Mouse (Mus musculus): ENCODE data around the gene Tmem183a. TPM values are rescaled to one million over a fixed set of nuclear protein-coding genes. Genes with fewer than 3 reads are reported as not detected.

Tmem183a gene
- polyA plus RNA-seq, 1 experiment from 2014 or later: 51.6 TPM

GRCm38 (mm10) chr1:134357461-134357860, 4.3 kb downstream of the Tmem183a start:
- H3K27ac ChIP-seq (ENCODE audit: low read length): peak overlapping the region; percentile 45; the same call in 1 of the 2 replicates
- H3K9ac ChIP-seq (ENCODE audit: low read depth, low read length): no peak overlapping the region
- H3K4me2 ChIP-seq (ENCODE audit: low read depth, low read length): no peak overlapping the region
- no peaks in the 10 kb centered on the region for H3K9me3 ChIP-seq (replicated peaks; ENCODE audit: control insufficient read depth, low read length)
- peaks cover 47% of the 10 kb centered on the region for H3K36me3 ChIP-seq (ENCODE audit: control insufficient read depth, insufficient read depth)
- H3K4me3 ChIP-seq (ENCODE audit: low read depth, low read length): no peak overlapping the region
- no peak for ATAC-seq (ENCODE audit: low read depth)
- H3K4me1 ChIP-seq (ENCODE audit: control insufficient read depth, low read depth, low read length): peaks cover 14% of the 10 kb centered on the region
- H3K27me3 ChIP-seq (ENCODE audit: control insufficient read depth, insufficient read depth, low read depth, low read length): no peaks in the 10 kb centered on the region
- WGBS (ENCODE audit: insufficient replicate concordance): 62% methylated on average over 4 of the region's 4 CpGs

DNA sequence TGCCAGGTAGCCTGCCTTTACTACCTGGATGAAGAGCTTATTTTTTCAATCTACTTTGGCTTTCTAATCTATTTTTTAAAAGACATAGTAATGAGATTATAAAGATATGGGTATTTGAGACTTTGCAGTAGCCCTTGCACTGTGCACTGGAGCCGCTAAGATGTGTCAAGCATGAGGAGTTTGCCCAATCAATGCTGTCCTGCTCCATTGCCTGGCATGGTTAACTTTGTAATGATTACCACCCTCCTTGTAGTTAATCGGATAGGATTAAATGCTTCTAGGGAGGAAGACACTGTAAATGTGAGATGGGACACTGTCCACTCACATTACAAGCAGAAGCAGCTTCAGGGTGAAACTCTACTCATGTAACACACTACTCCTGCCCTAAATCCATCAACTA, 8.5 kb downstream of the Tmem183a start:
- WGBS (ENCODE audit: insufficient replicate concordance): 73% methylated on average over 2 of the region's 2 CpGs
- Histone ChIP-seq H3K36me3 (ENCODE audit: control insufficient read depth, insufficient read depth) (peaks cover 68% of the 10 kb centered on the region), H3K9ac (ENCODE audit: low read depth, low read length) (no peak overlapping the region), H3K4me1 (ENCODE audit: control insufficient read depth, low read depth, low read length) (peaks cover 4% of the 10 kb centered on the region), H3K4me2 (ENCODE audit: low read depth, low read length) (no peak overlapping the region), H3K9me3 (replicated peaks; ENCODE audit: control insufficient read depth, low read length) (no peaks in the 10 kb centered on the region), H3K4me3 (ENCODE audit: low read depth, low read length) (no peak overlapping the region), H3K27me3 (ENCODE audit: control insufficient read depth, insufficient read depth, low read depth, low read length) (no peaks in the 10 kb centered on the region), H3K27ac (ENCODE audit: low read length) (no peak overlapping the region)
- no peak for ATAC-seq (ENCODE audit: low read depth)

DNA sequence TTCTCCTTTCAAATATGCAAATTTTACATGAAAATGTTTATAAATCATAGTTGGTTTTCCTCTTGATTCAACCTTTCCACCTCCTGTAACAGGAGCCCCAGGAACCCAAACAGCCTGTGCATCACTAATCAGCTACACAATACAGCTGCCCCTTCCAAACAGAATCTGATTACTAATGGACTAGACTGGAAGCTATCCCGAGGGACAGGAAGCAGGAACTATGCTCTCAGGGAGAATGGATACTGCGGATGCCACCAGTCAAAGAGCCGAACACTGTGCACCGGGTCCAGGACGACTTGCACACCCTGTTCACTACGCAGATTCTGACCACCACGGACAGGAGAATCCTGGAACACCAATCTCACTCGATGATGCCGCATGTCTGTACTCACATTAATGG, 14.0 kb downstream of the Tmem183a start:
- H3K36me3 ChIP-seq (ENCODE audit: control insufficient read depth, insufficient read depth): peaks cover 45% of the 10 kb centered on the region
- peaks cover 4% of the 10 kb centered on the region; the same call in 1 of the 2 replicates for H3K27me3 ChIP-seq (ENCODE audit: control insufficient read depth, insufficient read depth, low read depth, low read length)
- H3K27ac ChIP-seq (ENCODE audit: low read length): no peak overlapping the region
- no peak overlapping the region for H3K4me3 ChIP-seq (ENCODE audit: low read depth, low read length)
- H3K4me1 ChIP-seq (ENCODE audit: control insufficient read depth, low read depth, low read length): peaks cover 8% of the 10 kb centered on the region
- H3K9me3 ChIP-seq (replicated peaks; ENCODE audit: control insufficient read depth, low read length): no peaks in the 10 kb centered on the region
- no peak overlapping the region for H3K9ac ChIP-seq (ENCODE audit: low read depth, low read length)
- no peak for ATAC-seq (ENCODE audit: low read depth)
- H3K4me2 ChIP-seq (ENCODE audit: low read depth, low read length): no peak overlapping the region
- 85% methylated on average over 9 of the region's 9 CpGs for WGBS (ENCODE audit: insufficient replicate concordance)

DNA sequence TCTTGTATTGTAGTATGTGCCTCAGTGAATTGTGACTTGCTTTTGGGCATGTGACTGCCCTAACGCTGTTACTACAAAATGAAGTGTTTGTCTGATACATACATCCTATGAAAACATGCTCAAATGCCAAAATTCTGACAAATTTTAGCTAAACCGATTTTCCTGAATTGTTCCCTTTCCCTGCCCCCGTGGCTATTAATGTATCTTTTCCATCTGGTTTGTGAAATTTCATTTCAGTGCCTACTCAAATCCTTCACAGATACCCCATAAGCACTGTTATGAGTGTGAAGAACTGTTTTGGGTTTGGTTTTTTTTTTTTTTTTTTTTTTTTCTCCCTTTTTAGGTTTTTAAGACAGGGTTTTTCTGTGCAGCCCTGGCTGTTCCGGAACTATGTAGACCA, 16.7 kb downstream of the Tmem183a start:
- no peak overlapping the region for H3K4me3 ChIP-seq (ENCODE audit: low read depth, low read length)
- no peaks in the 10 kb centered on the region for H3K9me3 ChIP-seq (replicated peaks; ENCODE audit: control insufficient read depth, low read length)
- peak overlapping the region; percentile 61 for H3K4me2 ChIP-seq (ENCODE audit: low read depth, low read length)
- H3K27me3 ChIP-seq (ENCODE audit: control insufficient read depth, insufficient read depth, low read depth, low read length): peaks cover 4% of the 10 kb centered on the region; the same call in 1 of the 2 replicates
- H3K4me1 ChIP-seq (ENCODE audit: control insufficient read depth, low read depth, low read length): peaks cover 8% of the 10 kb centered on the region
- no peak overlapping the region for H3K27ac ChIP-seq (ENCODE audit: low read length)
- no peak for ATAC-seq (ENCODE audit: low read depth)
- H3K9ac ChIP-seq (ENCODE audit: low read depth, low read length): no peak overlapping the region
- peaks cover 19% of the 10 kb centered on the region for H3K36me3 ChIP-seq (ENCODE audit: control insufficient read depth, insufficient read depth)
- WGBS (ENCODE audit: insufficient replicate concordance): 75% methylated on average over 4 of the region's 4 CpGs

- Histone ChIP-seq H3K4me3 (ENCODE audit: low read depth, low read length) (peak overlapping the region; percentile 37), H3K4me1 (ENCODE audit: control insufficient read depth, low read depth, low read length) (peaks cover 8% of the 10 kb centered on the region), H3K36me3 (ENCODE audit: control insufficient read depth, insufficient read depth) (peaks cover 11% of the 10 kb centered on the region), H3K27me3 (ENCODE audit: control insufficient read depth, insufficient read depth, low read depth, low read length) (peaks cover 4% of the 10 kb centered on the region; the same call in 1 of the 2 replicates), H3K27ac (ENCODE audit: low read length) (no peak overlapping the region), H3K4me2 (ENCODE audit: low read depth, low read length) (peak overlapping the region; percentile 61), H3K9ac (ENCODE audit: low read depth, low read length) (no peak overlapping the region), H3K9me3 (replicated peaks; ENCODE audit: control insufficient read depth, low read length) (no peaks in the 10 kb centered on the region)
- 4% methylated on average over 53 of the region's 54 CpGs for WGBS (ENCODE audit: insufficient replicate concordance)
- ATAC-seq (ENCODE audit: low read depth): peak; percentile 93
Measured at GRCm38 (mm10) chr1:134344005-134344950, 17.5 kb downstream of the Tmem183a start.

DNA sequence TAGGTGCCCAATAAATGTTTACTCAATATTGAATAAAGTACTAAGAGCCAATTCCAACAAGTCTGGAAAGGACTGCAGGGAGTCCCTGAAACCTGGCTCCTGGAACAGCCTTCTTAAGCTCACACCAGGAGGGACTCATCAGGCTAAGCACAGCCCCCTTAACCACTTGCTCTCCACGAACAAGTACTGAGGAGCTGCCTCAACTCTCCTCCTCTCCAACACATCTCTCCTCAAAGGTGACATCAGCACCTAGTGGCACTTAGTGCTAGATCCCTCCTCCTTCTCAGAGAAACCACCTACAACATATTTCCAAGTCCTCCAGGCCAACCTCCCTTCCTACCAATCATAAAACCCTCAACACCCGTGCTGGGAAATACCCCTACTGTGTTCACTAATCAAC, 18.2 kb downstream of the Tmem183a start:
- Histone ChIP-seq H3K4me2 (ENCODE audit: low read depth, low read length) (no peak overlapping the region), H3K9ac (ENCODE audit: low read depth, low read length) (no peak overlapping the region), H3K27me3 (ENCODE audit: control insufficient read depth, insufficient read depth, low read depth, low read length) (peaks cover 4% of the 10 kb centered on the region; the same call in 1 of the 2 replicates), H3K27ac (ENCODE audit: low read length) (no peak overlapping the region), H3K9me3 (replicated peaks; ENCODE audit: control insufficient read depth, low read length) (no peaks in the 10 kb centered on the region), H3K36me3 (ENCODE audit: control insufficient read depth, insufficient read depth) (peaks cover 11% of the 10 kb centered on the region), H3K4me3 (ENCODE audit: low read depth, low read length) (no peak overlapping the region), H3K4me1 (ENCODE audit: control insufficient read depth, low read depth, low read length) (peaks cover 8% of the 10 kb centered on the region)
- 16% methylated on average over 2 of the region's 2 CpGs for WGBS (ENCODE audit: insufficient replicate concordance)
- ATAC-seq (ENCODE audit: low read depth): no peak

GRCm38 (mm10) chr1:134342781-134343310, 18.9 kb downstream of the Tmem183a start:
- no peak overlapping the region for H3K4me3 ChIP-seq (ENCODE audit: low read depth, low read length)
- peaks cover 4% of the 10 kb centered on the region; the same call in 1 of the 2 replicates for H3K27me3 ChIP-seq (ENCODE audit: control insufficient read depth, insufficient read depth, low read depth, low read length)
- peaks cover 8% of the 10 kb centered on the region for H3K4me1 ChIP-seq (ENCODE audit: control insufficient read depth, low read depth, low read length)
- WGBS (ENCODE audit: insufficient replicate concordance): 73% methylated on average over 8 of the region's 8 CpGs
- H3K9me3 ChIP-seq (replicated peaks; ENCODE audit: control insufficient read depth, low read length): no peaks in the 10 kb centered on the region
- H3K9ac ChIP-seq (ENCODE audit: low read depth, low read length): no peak overlapping the region
- ATAC-seq (ENCODE audit: low read depth): no peak
- H3K4me2 ChIP-seq (ENCODE audit: low read depth, low read length): no peak overlapping the region
- peaks cover 9% of the 10 kb centered on the region for H3K36me3 ChIP-seq (ENCODE audit: control insufficient read depth, insufficient read depth)
- H3K27ac ChIP-seq (ENCODE audit: low read length): no peak overlapping the region

GRCm38 (mm10) chr1:134342278-134342664, 19.5 kb downstream of the Tmem183a start:
- ATAC-seq (ENCODE audit: low read depth): no peak
- no peak overlapping the region for H3K9ac ChIP-seq (ENCODE audit: low read depth, low read length)
- peaks cover 4% of the 10 kb centered on the region; the same call in 1 of the 2 replicates for H3K27me3 ChIP-seq (ENCODE audit: control insufficient read depth, insufficient read depth, low read depth, low read length)
- no peaks in the 10 kb centered on the region for H3K9me3 ChIP-seq (replicated peaks; ENCODE audit: control insufficient read depth, low read length)
- 0 out of 2 replicates have a peak, but pooled peaks cover 7% of the 10 kb centered on the region for H3K36me3 ChIP-seq (ENCODE audit: control insufficient read depth, insufficient read depth)
- no peak overlapping the region for H3K4me3 ChIP-seq (ENCODE audit: low read depth, low read length)
- peaks cover 8% of the 10 kb centered on the region for H3K4me1 ChIP-seq (ENCODE audit: control insufficient read depth, low read depth, low read length)
- H3K27ac ChIP-seq (ENCODE audit: low read length): no peak overlapping the region
- 60% methylated on average over 2 of the region's 2 CpGs for WGBS (ENCODE audit: insufficient replicate concordance)
- no peak overlapping the region for H3K4me2 ChIP-seq (ENCODE audit: low read depth, low read length)
